Mouse (Mus musculus): ENCODE measurements at regions not wholly inside any gene's neighbourhood (a gene's known extent, or its start where the extent isn't known, plus 50 kb on each side); places are given as distances from the start of the nearest gene placed in this dataset.
"Not testable (repeated sequence)": the region's sequence is repeated elsewhere in the genome, so short reads cannot be mapped to it uniquely, and the experiment has no call there.

DNA sequence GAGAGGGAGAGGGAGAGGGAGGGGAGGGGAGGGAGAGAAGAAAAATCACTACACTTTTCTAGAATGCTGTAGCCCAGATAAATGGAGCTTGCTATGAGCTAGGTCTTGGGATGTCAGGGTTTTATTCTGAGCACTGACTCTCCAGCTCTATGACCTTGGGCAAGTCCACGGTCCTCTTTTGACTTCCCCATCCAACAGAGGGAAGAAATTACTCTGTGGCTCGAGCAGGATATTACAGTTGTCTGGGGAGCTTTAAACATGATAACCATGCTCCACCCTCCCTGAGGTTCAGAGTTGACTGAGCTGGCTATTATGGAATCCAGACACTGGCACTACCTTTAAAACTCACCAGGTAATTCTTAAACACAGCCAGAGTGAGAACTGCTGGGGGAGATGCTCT is 112.6 kb upstream of the Klf4 start:
- H3K27me3 ChIP-seq: peaks cover 10% of the 10 kb centered on the region
- H3K27ac ChIP-seq: no peak overlapping the region
- no peak overlapping the region for H3K4me2 ChIP-seq (replicated peaks)
- H3K4me1 ChIP-seq (replicated peaks): no peaks in the 10 kb centered on the region
- 74% methylated on average over 2 of the region's 2 CpGs for WGBS
- no peaks in the 10 kb centered on the region for H3K36me3 ChIP-seq
- H3K4me3 ChIP-seq (replicated peaks): no peak overlapping the region
- H3K9me3 ChIP-seq: no peaks in the 10 kb centered on the region
- no peak for ATAC-seq
- no peak overlapping the region for H3K9ac ChIP-seq (replicated peaks)

DNA sequence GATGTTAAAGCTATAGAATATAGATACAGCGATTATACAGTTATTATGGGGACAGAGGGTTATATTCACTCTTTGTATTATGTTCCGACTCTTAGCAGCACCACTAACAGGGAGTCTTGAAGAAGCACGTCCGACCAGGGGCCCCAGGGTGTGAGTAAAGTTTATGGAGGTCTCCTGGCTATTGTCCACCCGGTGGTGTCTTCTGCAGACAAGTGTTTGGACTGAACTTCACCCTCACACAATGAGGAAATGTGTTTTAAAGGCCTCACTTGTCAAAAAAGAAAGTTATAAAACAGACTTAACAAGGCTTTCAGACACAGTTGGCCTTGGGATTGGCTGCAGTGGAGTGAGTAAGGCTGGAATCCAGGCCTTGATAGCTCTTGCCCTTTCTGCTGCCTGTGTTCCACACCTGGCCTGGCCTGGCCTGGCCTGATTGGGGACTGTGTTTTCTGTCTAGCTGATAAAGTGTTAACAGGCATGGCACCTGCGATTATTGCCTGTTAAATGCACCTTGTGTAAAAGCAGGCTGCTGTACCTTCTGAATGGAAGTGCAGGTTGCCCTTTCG is 102.8 kb upstream of the Klf4 start:
- no peak overlapping the region for H3K4me3 ChIP-seq (replicated peaks)
- no peak overlapping the region for H3K27ac ChIP-seq
- WGBS: 87% methylated on average over 7 of the region's 7 CpGs
- H3K9me3 ChIP-seq: no peaks in the 10 kb centered on the region
- H3K4me1 ChIP-seq (replicated peaks): no peaks in the 10 kb centered on the region
- H3K27me3 ChIP-seq: no peaks in the 10 kb centered on the region
- H3K9ac ChIP-seq (replicated peaks): no peak overlapping the region
- no peak overlapping the region for H3K4me2 ChIP-seq (replicated peaks)
- no peak for ATAC-seq
- H3K36me3 ChIP-seq: no peaks in the 10 kb centered on the region

DNA sequence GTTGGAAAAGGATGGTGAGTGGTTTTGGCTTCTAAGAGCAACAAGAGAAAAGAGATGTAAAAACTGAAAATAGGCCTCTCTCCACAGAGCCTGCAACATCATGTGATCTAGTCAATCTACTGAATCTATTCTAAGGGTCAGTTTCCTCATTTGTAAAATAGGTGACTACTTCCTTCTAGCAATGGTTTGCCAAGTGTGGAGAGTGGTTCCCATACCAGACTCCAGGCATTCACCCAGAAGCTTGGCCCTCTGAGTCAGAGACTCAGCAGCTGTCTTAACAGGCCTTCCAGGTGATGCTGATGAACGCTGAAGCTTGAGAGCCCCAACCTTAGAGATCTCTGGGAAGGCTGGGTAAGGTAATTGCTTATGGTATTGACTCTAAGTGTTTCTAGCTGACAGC is 98.9 kb upstream of the Klf4 start:
- H3K27me3 ChIP-seq: no peaks in the 10 kb centered on the region
- H3K9ac ChIP-seq (replicated peaks): no peak overlapping the region
- no peak for ATAC-seq
- WGBS: 92% methylated on average over 1 of the region's 1 CpGs
- H3K4me1 ChIP-seq (replicated peaks): no peaks in the 10 kb centered on the region
- H3K4me3 ChIP-seq (replicated peaks): no peak overlapping the region
- no peak overlapping the region for H3K4me2 ChIP-seq (replicated peaks)
- no peaks in the 10 kb centered on the region for H3K9me3 ChIP-seq
- H3K36me3 ChIP-seq: no peaks in the 10 kb centered on the region
- H3K27ac ChIP-seq: no peak overlapping the region

DNA sequence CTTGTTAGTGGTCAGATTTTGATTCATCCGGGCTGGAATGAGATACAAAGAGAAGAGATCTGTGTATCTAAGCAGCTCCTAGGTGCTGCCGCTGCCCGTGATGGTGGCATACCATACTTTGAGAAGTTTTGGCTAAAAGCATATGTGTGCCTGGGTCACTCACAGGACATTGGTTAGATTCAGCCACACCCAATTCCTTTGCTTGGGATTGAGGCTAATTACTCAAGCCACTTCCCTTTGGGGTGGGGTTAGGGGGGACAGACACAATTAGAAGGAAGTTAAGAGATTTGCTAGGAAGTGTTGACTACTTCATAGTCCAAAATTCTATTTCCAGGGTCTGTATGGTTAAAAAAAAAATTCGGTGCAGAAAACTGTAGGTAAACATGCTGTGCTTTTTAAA is 97.9 kb upstream of the Klf4 start:
- not testable (repeated sequence) for H3K9me3 ChIP-seq; H3K27ac ChIP-seq; H3K27me3 ChIP-seq; H3K4me1 ChIP-seq (replicated peaks); H3K4me3 ChIP-seq (replicated peaks); H3K36me3 ChIP-seq; H3K9ac ChIP-seq (replicated peaks); ATAC-seq; H3K4me2 ChIP-seq (replicated peaks)
- WGBS: 84% methylated on average over 4 of the region's 4 CpGs

DNA sequence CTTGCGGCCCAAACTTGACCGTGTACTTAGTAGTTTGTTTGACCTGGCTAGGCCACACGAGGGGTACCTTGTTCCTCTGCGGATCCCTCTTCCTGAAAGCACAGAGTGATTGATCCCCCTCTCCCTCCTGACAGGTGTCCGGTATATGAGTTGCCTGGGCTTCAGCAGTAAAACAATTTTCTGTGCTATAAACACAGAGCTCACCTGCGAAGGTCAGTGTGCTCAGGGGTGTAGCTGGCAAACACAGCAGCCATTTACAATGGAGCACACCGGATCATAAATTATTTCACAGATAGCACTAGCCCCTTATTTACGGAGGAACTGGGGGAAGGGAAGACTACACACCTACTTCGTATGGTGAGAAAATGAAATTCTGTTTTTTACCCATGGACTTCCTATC is 92.5 kb upstream of the Klf4 start:
- no peak for ATAC-seq
- H3K4me2 ChIP-seq (replicated peaks): no peak overlapping the region
- no peaks in the 10 kb centered on the region for H3K36me3 ChIP-seq
- no peak overlapping the region for H3K27ac ChIP-seq
- H3K4me1 ChIP-seq (replicated peaks): no peaks in the 10 kb centered on the region
- H3K27me3 ChIP-seq: no peaks in the 10 kb centered on the region
- no peak overlapping the region for H3K4me3 ChIP-seq (replicated peaks)
- H3K9ac ChIP-seq (replicated peaks): no peak overlapping the region
- H3K9me3 ChIP-seq: no peaks in the 10 kb centered on the region
- WGBS: 96% methylated on average over 9 of the region's 9 CpGs

DNA sequence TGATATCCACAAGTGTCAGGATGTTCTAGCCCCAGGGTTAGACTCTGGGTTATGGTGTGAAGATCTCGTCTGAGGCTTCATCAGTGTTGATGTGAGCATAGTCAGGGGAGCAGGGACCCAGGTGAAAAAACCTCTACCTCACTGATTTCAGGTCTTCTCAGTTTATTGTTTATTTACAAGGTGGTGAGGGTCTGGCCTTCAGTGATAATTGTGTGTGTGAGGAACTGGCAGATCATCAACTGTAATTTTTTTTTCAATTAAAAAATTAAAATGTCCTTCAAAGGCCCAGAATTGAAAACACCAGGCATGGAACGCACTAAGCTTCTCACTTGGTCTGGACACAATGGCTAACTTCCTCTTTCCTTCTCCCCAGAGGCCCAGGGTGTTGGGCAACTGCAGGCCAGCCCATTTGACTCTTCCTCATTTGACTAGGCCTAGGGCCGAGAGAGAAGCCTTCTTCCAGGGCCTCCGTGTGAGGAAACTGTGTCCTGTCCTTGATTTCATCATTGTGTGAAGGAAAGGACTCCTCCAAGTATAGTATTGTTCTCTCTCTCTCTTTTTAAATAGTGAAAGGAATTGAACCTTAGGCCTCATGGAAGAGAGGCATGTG is 91.0 kb upstream of the Klf4 start:
- no peak overlapping the region for H3K27ac ChIP-seq
- ATAC-seq: no peak
- H3K36me3 ChIP-seq: no peaks in the 10 kb centered on the region
- H3K4me3 ChIP-seq (replicated peaks): no peak overlapping the region
- no peaks in the 10 kb centered on the region for H3K27me3 ChIP-seq
- H3K9me3 ChIP-seq: no peaks in the 10 kb centered on the region
- no peak overlapping the region for H3K4me2 ChIP-seq (replicated peaks)
- no peaks in the 10 kb centered on the region for H3K4me1 ChIP-seq (replicated peaks)
- no peak overlapping the region for H3K9ac ChIP-seq (replicated peaks)
- 79% methylated on average over 4 of the region's 4 CpGs for WGBS

DNA sequence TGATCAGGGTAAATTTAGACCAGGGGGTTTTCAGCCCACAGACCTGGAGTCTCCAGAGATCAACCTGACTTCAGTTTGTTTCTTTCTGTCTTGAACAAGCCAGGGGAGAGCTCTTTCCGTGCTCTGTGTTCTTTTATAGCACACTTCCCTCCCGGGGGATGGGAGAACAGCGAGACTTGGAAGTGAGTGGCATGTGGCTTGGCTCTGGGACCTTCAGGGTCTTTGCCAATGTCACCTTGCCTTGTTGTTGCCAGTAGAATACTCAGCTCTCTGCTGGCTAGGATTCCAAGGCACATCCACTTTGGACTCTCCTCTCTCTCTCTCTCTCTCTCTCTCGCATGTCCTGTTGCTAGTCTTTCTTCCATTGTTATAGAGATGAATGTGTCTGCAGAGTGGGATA is 90.4 kb upstream of the Klf4 start:
- Histone ChIP-seq H3K9me3 (no peaks in the 10 kb centered on the region), H3K27me3 (no peaks in the 10 kb centered on the region), H3K36me3 (no peaks in the 10 kb centered on the region), H3K4me1 (replicated peaks) (no peaks in the 10 kb centered on the region), H3K27ac (no peak overlapping the region), H3K4me2 (replicated peaks) (no peak overlapping the region), H3K9ac (replicated peaks) (no peak overlapping the region), H3K4me3 (replicated peaks) (no peak overlapping the region)
- no peak for ATAC-seq
- 77% methylated on average over 4 of the region's 4 CpGs for WGBS

DNA sequence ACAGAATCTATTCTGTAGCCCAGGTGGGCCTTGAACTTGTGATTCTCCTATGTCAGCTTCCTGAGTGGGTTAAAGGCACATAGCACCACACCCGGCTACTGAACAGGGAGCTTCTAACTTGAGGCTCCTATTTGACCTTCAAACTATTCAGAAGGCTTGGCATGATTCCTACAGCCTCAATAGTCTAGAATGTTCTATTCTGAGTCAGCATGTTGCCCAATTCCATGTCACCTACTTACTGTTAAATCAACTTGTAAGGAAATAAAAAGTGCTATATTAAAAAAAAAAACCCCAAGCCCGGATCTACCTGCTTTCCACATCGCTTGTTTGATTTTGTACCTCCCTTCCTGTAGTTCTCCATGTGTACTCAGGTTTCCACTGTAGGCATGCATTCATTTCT is 87.6 kb upstream of the Klf4 start:
- Histone ChIP-seq H3K9ac (replicated peaks) (no peak overlapping the region), H3K27ac (no peak overlapping the region), H3K27me3 (no peaks in the 10 kb centered on the region), H3K4me3 (replicated peaks) (no peak overlapping the region), H3K4me1 (replicated peaks) (no peaks in the 10 kb centered on the region), H3K36me3 (no peaks in the 10 kb centered on the region), H3K4me2 (replicated peaks) (no peak overlapping the region), H3K9me3 (no peaks in the 10 kb centered on the region)
- ATAC-seq: no peak
- WGBS: 92% methylated on average over 3 of the region's 3 CpGs

DNA sequence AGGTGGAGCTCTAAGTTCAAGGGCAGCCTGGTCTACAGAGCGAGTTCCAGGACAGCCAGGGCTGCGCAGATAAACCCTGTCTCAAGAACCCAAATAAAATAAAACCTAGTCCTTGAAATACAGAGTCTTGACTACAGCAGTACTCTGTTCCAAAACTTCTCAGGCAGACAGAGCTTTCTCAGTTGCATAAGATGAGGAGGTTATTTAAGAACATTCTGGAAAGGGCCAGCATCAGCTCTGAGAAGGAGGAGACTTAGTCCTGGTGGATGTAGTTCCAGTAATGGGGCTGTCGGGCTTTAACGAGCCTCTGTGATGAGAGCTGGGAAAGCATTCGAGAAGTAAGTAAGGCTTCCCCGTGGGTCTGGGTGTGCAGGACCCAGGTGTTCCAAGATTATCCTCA is 83.5 kb upstream of the Klf4 start:
- H3K36me3 ChIP-seq: no peaks in the 10 kb centered on the region
- no peak overlapping the region for H3K9ac ChIP-seq (replicated peaks)
- no peaks in the 10 kb centered on the region for H3K9me3 ChIP-seq
- no peak for ATAC-seq
- no peak overlapping the region for H3K27ac ChIP-seq
- H3K4me3 ChIP-seq (replicated peaks): no peak overlapping the region
- no peaks in the 10 kb centered on the region for H3K4me1 ChIP-seq (replicated peaks)
- H3K27me3 ChIP-seq: no peaks in the 10 kb centered on the region
- WGBS: 81% methylated on average over 6 of the region's 6 CpGs
- no peak overlapping the region for H3K4me2 ChIP-seq (replicated peaks)

DNA sequence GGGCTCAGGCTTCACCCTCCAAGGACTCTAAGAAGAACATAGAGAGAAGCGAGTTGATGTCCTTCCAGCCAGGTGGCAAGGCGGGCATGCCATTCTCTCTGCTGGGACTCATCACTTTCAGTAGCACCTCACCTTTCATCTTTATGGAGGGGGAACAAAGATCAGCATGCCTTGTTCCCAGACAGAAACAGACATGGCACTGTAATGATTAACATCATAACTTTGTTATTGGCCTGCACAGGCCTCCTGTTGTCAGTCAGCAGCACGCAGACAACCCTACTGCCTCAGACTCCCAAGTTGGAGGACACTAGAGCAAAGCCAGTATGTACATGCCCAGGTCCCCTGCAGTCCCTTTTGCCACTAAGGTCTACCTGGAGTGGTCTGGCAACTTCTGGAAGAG is 81.3 kb upstream of the Klf4 start:
- Histone ChIP-seq H3K27ac (no peak overlapping the region), H3K4me3 (replicated peaks) (no peak overlapping the region), H3K9me3 (no peaks in the 10 kb centered on the region), H3K36me3 (no peaks in the 10 kb centered on the region), H3K27me3 (no peaks in the 10 kb centered on the region), H3K4me2 (replicated peaks) (no peak overlapping the region), H3K4me1 (replicated peaks) (no peaks in the 10 kb centered on the region), H3K9ac (replicated peaks) (no peak overlapping the region)
- WGBS: 95% methylated on average over 3 of the region's 3 CpGs
- no peak for ATAC-seq

DNA sequence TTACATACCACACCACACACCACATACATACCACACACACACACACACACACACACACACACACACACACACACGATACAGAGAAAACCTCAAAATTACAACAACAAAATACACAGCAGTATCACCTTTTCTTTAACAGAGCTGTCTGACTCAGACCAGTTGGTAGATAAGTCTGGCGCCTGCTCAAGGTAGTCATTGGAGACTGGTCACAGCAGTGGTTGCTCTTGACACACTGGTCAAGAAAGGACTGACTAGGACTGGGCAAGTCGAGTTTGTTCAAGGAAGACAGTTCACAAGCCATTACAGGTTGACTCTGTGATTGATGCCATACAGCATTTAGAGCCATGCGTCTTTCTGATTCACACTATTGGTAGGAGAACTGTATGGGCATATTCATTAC is 78.7 kb upstream of the Klf4 start:
- H3K4me2 ChIP-seq (replicated peaks): no peak overlapping the region
- H3K9me3 ChIP-seq: no peaks in the 10 kb centered on the region
- H3K27ac ChIP-seq: no peak overlapping the region
- no peak for ATAC-seq
- H3K36me3 ChIP-seq: no peaks in the 10 kb centered on the region
- H3K4me1 ChIP-seq (replicated peaks): no peaks in the 10 kb centered on the region
- WGBS: 95% methylated on average over 4 of the region's 4 CpGs
- no peaks in the 10 kb centered on the region for H3K27me3 ChIP-seq
- H3K9ac ChIP-seq (replicated peaks): no peak overlapping the region
- no peak overlapping the region for H3K4me3 ChIP-seq (replicated peaks)

DNA sequence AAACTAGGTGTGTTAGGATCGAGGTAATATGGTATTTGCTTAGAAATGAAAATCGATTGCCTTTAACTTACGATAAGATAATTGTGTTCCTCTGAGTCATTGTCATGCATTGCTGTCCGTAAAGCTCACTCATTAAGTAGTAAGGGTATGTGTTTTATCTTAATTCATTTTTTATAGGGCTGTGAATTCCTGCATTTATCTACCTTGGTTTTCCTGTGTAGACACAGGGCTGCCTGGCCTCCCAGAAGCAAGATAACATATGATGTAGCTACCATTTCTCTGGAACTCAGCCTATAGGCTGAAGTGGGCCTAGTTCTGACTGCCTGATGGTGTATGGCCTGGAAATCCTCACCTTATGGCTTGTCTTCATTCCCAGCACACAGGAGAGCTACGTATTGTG is 76.9 kb upstream of the Klf4 start:
- Histone ChIP-seq H3K36me3 (no peaks in the 10 kb centered on the region), H3K27ac (no peak overlapping the region), H3K9me3 (no peaks in the 10 kb centered on the region), H3K4me3 (replicated peaks) (no peak overlapping the region), H3K4me2 (replicated peaks) (no peak overlapping the region), H3K27me3 (no peaks in the 10 kb centered on the region), H3K9ac (replicated peaks) (no peak overlapping the region), H3K4me1 (replicated peaks) (no peaks in the 10 kb centered on the region)
- ATAC-seq: no peak
- 91% methylated on average over 5 of the region's 5 CpGs for WGBS

DNA sequence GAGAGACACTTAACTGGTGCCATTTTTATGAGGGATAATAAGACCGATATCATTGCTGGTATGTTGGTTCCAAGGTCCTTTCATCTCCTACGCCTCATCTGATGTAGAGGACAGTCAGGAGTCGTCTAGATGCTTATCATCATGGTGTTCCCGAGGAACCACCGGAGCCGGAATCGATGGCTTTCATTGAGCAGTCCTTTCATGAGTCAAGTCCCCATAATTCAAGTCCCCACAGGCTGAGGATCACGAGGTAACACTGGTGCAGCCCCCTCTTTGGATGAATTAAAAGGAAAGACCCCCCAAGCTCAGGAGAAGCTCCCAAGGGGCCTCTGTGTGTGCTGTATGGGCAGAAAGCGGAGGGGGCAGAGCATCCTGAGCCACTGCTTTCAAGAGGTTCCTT is 73.3 kb upstream of the Klf4 start:
- H3K4me2 ChIP-seq (replicated peaks): no peak overlapping the region
- no peaks in the 10 kb centered on the region for H3K36me3 ChIP-seq
- no peak overlapping the region for H3K9ac ChIP-seq (replicated peaks)
- no peaks in the 10 kb centered on the region for H3K27me3 ChIP-seq
- no peak for ATAC-seq
- WGBS: 90% methylated on average over 9 of the region's 9 CpGs
- no peaks in the 10 kb centered on the region for H3K9me3 ChIP-seq
- H3K4me3 ChIP-seq (replicated peaks): no peak overlapping the region
- H3K4me1 ChIP-seq (replicated peaks): no peaks in the 10 kb centered on the region
- H3K27ac ChIP-seq: no peak overlapping the region

All from midbrain, embryonic 13.5 days (tissue).